Mouse (Mus musculus): ENCODE data around the gene Cdkn3.

GRCm38 (mm10) chr14:46818743-46819142, 58.4 kb downstream of the Cdkn3 start:
- TF ChIP-seq CTCF (IDR thresholded peaks at IDR 0.05; ENCODE audit: low read depth) (no peak), EP300 (IDR thresholded peaks at IDR 0.05; ENCODE audit: low read depth) (no peak)
